Mouse (Mus musculus): Measurements from ENCODE around the gene Bbs7.

GRCm38 (mm10) chr3:36551851-36552384, 61.4 kb downstream of the Bbs7 start:
- TF ChIP-seq CTCF (IDR thresholded peaks at IDR 0.05; ENCODE audit: extremely low read depth, insufficient read depth, insufficient read length, insufficient replicate concordance) = no peak
- no peak for TF ChIP-seq POLR2A (IDR thresholded peaks at IDR 0.05; ENCODE audit: low read depth, low read length)

Data from spleen, adult 2 months (tissue).